Mouse (Mus musculus) liver (tissue): Measurements from ENCODE around the gene Nae1.

ENCODE experiments used
- DNase-seq: peaks from one replicate; pipeline ENCODE4 v3.0.0-alpha.2; 2020; ENCODE audit warnings: mixed read lengths

Nae1 gene

DNA sequence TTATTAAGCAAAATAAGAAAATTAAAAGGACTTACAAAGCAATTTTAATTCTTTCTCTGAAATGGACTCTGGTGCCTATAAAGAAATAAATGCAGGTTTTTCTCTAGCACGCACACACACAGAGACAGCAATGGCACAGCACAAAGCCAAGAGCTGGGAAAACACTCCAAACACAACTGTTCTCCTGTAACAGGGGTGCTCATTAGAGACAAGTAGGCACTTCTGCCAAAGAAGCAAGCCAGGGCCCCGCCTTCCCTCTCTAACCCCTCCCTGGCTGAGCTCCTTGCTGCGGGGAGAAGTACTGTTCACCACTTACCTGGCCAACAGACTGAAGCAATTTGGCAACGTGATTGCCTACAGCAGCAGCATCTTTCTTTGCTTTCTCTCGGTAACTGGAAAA is 16.6 kb downstream of the Nae1 start:
- DNase-seq: no peak

DNA sequence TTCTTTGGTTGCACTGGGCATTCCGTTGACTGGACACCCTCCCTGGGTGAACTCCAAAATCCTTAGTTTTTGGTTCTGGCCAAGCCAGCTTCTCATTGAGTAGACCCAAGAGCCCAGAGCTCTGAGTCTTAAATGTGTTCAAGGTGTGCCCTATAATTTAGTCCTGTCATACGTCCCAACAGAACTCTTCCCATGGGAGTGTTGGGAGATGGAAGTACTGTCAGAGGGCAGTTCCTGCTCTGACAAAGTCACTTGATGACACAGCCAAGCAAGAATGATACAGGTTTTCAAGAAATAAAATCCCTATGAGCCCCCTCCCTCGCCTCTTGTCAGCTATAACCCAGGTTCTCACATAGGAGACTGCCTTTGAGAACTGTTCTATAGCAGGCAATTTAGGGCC is 24.3 kb downstream of the Nae1 start:
- no peak for DNase-seq

DNA sequence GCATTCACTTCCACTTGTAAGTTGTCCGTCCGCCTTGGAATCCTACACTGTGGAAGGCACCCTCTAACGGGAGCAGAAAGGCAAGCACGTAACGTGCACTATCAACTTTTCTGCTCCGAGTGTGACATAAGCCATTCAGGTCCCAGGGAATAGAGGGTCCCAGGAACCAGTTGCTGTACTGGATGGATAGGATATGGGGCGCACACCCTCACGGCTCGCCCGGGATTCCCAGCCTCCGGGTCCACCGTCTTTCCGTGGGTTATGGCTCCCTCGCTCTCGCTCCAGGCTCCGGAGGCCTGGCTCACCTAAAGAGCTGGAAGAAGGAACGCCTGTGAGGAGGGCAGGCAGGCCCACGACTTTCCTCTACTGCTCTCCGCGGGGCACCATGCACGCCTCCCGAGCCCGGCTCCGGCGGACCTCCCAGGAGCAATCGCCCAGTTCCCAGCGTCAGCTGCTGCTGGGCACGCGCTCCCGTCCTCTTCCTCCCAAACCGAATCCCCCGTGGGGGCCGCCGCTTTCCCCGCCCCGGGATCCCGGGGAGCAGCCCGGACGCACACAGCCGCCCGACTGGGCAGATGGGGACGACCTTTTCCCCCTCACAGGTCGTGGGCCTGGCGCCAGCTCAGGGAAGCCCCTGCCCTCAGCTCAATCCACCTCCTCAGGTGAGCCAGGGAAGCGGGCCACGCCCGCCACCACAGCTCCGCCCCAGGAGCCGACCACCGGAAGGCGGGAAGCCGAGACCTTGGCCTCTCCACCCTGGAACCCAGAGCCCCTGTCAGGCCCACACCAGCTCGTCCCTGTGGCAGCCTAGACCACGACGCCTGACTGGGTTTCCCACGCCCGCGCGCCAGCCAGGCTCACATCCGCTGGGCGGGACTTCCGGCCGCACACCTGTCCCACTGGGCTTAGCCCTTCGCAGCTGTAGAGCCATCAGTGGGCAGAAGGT is 25.1 kb downstream of the Nae1 start, which contains the start of gene Terb1:
Gene Terb1, minus strand, starts transcription at position 850 of the 946 bp plus-strand sequence.
- DNase-seq: peak; percentile 11

DNA sequence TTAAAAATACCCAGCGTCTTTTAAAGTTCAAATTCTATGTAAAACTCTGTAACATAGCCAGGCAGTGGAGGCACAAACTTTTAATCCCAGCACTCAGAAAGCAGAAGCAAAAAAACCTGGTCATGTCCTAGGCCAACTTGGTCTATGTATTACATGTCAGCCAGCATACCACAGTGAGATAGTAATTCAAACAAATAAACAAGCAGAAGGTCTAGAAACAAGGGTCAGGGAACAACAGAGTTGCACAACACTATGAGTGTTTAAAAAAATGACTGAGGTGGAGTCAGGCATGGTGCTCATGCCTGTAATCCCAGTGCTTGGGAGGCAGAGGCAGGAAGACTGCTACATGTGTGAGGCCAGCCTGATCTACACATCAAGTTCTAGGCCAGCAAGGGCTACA is 55.3 kb downstream of the Nae1 start:
- DNase-seq: no peak

DNA sequence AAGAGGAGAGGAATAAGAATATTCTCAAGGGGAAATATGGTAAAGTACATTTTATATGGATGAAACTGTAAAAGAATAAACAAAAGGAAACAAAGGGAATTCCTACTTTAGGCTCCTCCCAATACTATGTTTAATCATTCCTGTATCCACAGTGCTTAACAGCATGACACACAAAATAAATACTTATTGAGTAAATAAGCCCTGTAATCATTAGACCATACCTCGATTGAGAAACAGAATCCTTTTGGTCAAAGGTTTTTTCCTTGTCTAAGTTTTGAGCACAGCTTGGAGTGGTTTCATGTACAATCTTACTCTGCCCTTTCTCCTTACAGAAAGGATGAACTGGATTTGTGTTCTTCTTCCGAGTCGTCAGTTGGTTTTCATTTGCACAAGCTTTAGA is 62.0 kb downstream of the Nae1 start:
- DNase-seq: no peak

DNA sequence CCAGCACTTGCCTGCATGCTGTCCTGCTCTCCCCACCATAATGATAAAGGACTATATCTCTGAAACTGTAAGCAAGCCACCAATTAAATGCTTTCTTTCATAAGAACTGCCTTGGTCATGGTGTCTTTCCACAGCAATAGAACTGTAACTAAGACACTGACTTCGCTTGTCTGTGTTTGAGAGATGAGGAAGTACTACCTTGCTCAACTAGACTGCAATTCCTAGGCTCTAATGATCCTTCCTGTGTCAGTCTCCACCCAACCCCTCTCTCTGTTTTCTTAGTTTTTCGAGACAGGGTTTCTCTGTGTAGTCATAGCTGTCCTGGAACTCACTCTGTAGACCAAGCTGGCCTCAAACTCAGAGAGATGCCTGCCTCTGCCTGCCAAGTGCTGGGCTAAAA is 67.0 kb downstream of the Nae1 start:
- DNase-seq: no peak
